Mouse (Mus musculus) heart, embryonic 11.5 days (tissue): ENCODE results near the gene Ubash3a. TPM values are rescaled to one million over a fixed set of nuclear protein-coding genes. Genes with fewer than 3 reads are reported as not detected.

Experiments used
- ATAC-seq: fragments of 200-750 bp; cut with Nextera tagmentation; replicated peaks from 2 replicates; pipeline ENCODE4 v1.8.0; 2017; ENCODE audit warnings: moderate library complexity; ENCODE audit not compliant: insufficient number of reproducible peaks, low FRiP score, low TSS enrichment
- H3K27ac ChIP-seq: fragments of 300-500 bp; sonication (generic); 2 replicates; pipeline ENCODE4 v1.5.1; 2014; ENCODE audit warnings: mild to moderate bottlenecking, low read depth, low read length
- H3K27me3 ChIP-seq: fragments of 300-500 bp; sonication (generic); 2 replicates; pipeline ENCODE4 v1.6.1; 2014; ENCODE audit warnings: mild to moderate bottlenecking, low read length, mixed read lengths; ENCODE audit not compliant: control insufficient read depth, insufficient read depth
- H3K36me3 ChIP-seq: fragments of 300-500 bp; sonication (generic); 2 replicates; pipeline ENCODE4 v1.6.1; 2014; ENCODE audit warnings: mild to moderate bottlenecking, low read length, moderate library complexity, mixed read lengths; ENCODE audit not compliant: control insufficient read depth, insufficient read depth
- H3K4me1 ChIP-seq: fragments of 300-500 bp; sonication (generic); 2 replicates; pipeline ENCODE4 v1.6.1; 2014; ENCODE audit warnings: low read length; ENCODE audit not compliant: control insufficient read depth, insufficient read depth
- H3K4me2 ChIP-seq: fragments of 300-500 bp; sonication (generic); 2 replicates; pipeline ENCODE4 v1.6.1; 2014; ENCODE audit warnings: mild to moderate bottlenecking, moderate library complexity
- H3K4me3 ChIP-seq: fragments of 300-500 bp; sonication (generic); 2 replicates; pipeline ENCODE4 v1.5.1; 2014; ENCODE audit warnings: low read depth, low read length
- H3K9ac ChIP-seq: fragments of 300-500 bp; sonication (generic); 2 replicates; pipeline ENCODE4 v1.6.1; 2014; ENCODE audit warnings: mild to moderate bottlenecking, low read depth, low read length, moderate library complexity
- H3K9me3 ChIP-seq: fragments of 300-500 bp; sonication (generic); replicated peaks from 2 replicates; pipeline ENCODE4 v1.6.1; 2016; ENCODE audit warnings: low read length; ENCODE audit not compliant: control insufficient read depth
- WGBS: fragments of 180-500 bp; shearing (Covaris S2); extraction: QIAGEN DNeasy Blood & Tissue Kit; methylation state at CpG from one replicate; pipeline ENCODE4 v1.1.7; 2014; ENCODE audit not compliant: insufficient replicate concordance; 5-methylcytosine and 5-hydroxymethylcytosine counted together
- polyA plus RNA-seq: library from polyadenylated mRNA; unstranded; fragments of >200 nt; fragmentation: Nextera tagmentation; extraction: Ambion mirVana; gene quantifications from 2 replicates; pipeline ENCODE4 v1.2.1, GENCODE M21; 2014

The Ubash3a gene
- polyA plus RNA-seq: 2.4 and 2.9 TPM in 2 replicates

DNA sequence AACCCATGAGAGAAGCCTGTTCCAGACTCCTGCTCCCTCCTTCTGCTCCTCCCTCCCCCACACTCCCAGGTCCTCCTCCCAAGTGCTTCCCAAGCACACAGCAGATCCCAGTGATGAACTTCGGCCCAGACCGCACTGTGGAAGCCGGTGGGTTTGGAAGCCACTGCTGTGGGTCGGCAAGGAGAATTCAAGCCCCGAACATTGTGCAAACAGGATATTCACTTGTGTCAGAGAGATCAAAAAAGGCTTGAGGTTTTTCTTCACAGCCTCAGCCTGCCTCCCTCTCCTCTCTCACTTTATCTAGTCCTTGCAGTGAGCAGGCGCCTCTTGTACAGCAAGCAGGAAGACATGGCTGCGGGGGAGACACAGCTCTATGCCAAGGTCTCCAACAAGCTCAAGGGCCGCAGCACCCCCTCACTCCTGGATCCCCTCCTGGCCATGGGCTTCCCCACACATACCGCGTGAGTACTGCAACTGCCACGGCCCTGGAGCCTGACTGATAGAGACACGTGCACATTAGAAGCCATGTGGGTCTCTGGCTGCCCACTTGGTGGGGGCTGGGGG is at the start of gene Ubash3a:
Gene Ubash3a (plus strand): TSS at position 103 of the 564 bp plus-strand sequence.
- 0 out of 2 replicates have a peak within 1 kb of the TSS, but pooled peaks have one; percentile 5 for H3K4me2 ChIP-seq
- H3K9me3 ChIP-seq: no peaks in the 10 kb centered on the region
- 0 out of 2 replicates have a peak, but pooled peaks cover 2% of the 10 kb centered on the region for H3K4me1 ChIP-seq
- no peaks in the 10 kb centered on the region for H3K36me3 ChIP-seq
- no peak for ATAC-seq
- H3K9ac ChIP-seq: no peak within 1 kb of the TSS
- 45% methylated on average over 12 of the region's 12 CpGs for WGBS
- H3K27me3 ChIP-seq: no peaks in the 10 kb centered on the region
- no peak within 1 kb of the TSS for H3K4me3 ChIP-seq
- H3K27ac ChIP-seq: no peak within 1 kb of the TSS

DNA sequence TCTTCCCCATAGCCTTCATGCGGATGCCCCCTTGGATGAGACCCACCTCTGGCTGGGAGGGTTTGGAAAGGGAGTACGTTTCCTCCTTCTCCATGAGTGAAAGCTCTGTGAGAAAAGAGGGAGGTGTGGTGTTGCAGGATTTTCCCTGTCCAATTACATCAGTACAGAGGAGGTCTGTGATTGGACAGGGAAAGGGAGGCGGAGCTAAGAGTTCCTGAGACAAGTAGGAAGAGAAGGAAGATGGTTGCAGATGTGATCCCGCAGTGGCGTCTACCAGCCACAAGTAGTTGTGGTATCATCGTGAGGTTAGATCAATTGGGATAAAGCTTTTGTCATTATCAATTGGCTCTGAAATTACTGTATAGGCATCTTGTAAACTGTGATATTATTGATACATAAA is 49.8 kb upstream of the Ubash3a start:
- Histone ChIP-seq H3K27me3 (no peaks in the 10 kb centered on the region), H3K4me2 (no peak overlapping the region), H3K9ac (no peak overlapping the region), H3K27ac (no peak overlapping the region), H3K9me3 (no peaks in the 10 kb centered on the region), H3K4me1 (peaks cover 4% of the 10 kb centered on the region; the same call in 1 of the 2 replicates), H3K36me3 (no peaks in the 10 kb centered on the region), H3K4me3 (no peak overlapping the region)
- WGBS: 68% methylated on average over 6 of the region's 6 CpGs
- no peak for ATAC-seq

DNA sequence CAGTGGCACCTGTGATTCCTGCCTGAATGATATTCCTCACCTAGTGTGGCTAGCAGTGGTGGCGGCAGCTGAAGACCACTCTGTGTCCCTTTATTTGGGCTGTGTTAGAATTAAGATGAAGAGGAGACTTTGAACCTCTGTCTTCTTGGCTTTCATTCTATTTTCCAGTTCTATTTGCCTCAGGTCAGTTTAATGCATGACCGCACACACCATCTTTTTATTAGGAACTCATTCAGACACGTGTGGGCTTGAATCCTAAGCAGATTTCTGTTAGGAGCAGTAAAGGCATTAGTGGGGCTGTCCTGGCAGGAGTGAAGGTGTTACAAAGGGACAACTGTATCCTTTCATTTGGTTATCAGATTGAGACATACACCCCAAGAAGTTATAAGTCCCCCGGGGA is 47.4 kb upstream of the Ubash3a start:
- no peak overlapping the region for H3K4me3 ChIP-seq
- H3K9me3 ChIP-seq: no peaks in the 10 kb centered on the region
- H3K36me3 ChIP-seq: no peaks in the 10 kb centered on the region
- no peaks in the 10 kb centered on the region for H3K4me1 ChIP-seq
- no peak overlapping the region for H3K9ac ChIP-seq
- no peak overlapping the region for H3K4me2 ChIP-seq
- 83% methylated on average over 4 of the region's 4 CpGs for WGBS
- ATAC-seq: no peak
- no peaks in the 10 kb centered on the region; the same call in 1 of the 2 replicates for H3K27me3 ChIP-seq
- H3K27ac ChIP-seq: no peak overlapping the region

DNA sequence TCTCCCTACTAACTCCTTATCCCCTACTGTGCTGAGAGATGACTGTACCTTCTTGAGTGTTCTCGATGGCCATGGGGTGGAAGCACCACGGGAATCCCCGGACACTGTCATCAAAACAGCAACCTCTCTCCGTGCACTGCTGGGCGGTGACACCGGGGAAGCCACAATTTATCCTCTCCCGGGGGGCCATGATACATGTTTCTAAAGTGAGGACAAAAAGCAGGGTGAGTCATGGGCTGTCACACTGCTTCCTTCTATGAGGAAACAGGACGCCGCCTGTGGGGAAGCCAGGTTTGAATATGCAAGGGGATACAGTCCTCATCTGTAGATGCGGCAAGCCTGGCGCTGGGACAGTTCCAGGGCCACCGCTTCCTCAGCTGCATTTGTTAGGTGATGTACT is 45.1 kb upstream of the Ubash3a start:
- Histone ChIP-seq H3K27me3 (no peaks in the 10 kb centered on the region; the same call in 1 of the 2 replicates), H3K4me1 (no peaks in the 10 kb centered on the region), H3K9ac (no peak overlapping the region), H3K9me3 (no peaks in the 10 kb centered on the region), H3K4me3 (no peak overlapping the region), H3K36me3 (no peaks in the 10 kb centered on the region), H3K4me2 (no peak overlapping the region), H3K27ac (no peak overlapping the region)
- WGBS: 77% methylated on average over 12 of the region's 12 CpGs
- no peak for ATAC-seq

DNA sequence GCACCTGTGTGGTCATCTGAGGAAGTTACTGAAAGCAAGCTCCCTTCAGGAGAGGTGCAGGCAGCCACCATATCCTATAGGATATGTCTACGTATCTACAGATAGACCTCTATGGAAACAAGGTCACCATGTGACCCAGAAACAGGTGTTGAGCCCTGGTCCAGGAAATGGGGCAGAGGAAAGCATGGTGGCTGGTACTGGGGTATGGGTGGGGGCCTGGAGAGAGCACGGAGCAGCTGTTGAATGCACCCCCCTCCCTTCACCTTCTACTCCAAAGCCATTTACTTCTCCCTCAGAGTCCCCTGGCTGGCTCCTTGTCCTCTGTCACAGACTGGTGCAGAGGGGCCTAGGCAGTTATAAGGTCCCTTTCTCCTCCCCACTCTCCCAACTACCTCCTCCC is 43.9 kb upstream of the Ubash3a start:
- no peak for ATAC-seq
- Histone ChIP-seq H3K27me3 (no peaks in the 10 kb centered on the region; the same call in 1 of the 2 replicates), H3K9me3 (no peaks in the 10 kb centered on the region), H3K4me3 (no peak overlapping the region), H3K27ac (no peak overlapping the region), H3K36me3 (no peaks in the 10 kb centered on the region), H3K4me1 (no peaks in the 10 kb centered on the region), H3K4me2 (no peak overlapping the region), H3K9ac (no peak overlapping the region)
- 65% methylated on average over 2 of the region's 2 CpGs for WGBS

DNA sequence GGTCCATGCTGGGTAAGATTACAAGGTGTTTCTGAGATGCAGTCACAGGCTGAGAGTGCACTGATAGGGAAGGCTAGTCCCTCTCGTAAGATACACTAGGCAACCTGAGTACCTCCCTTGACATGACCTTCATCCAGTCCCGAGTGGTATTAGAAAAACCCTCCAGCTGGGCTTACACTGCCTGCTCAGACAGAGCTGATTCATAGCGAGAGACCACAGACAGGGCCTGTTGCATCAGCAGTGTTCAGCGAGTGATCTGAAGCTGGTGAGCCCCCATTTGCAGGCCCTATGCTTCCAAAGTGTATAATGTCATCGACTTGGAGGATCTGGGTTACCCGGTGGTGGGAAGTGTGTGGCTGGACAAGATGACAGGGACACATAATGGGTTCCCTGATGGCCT is 42.5 kb upstream of the Ubash3a start, which contains the start of gene Tff1:
Gene Tff1 (minus strand): TSS at position 151 of the 400 bp plus-strand sequence.
- no peaks in the 10 kb centered on the region for H3K36me3 ChIP-seq
- 62% methylated on average over 6 of the region's 6 CpGs for WGBS
- H3K27ac ChIP-seq: no peak within 1 kb of the TSS
- H3K4me2 ChIP-seq: no peak within 1 kb of the TSS
- H3K4me3 ChIP-seq: no peak within 1 kb of the TSS
- no peaks in the 10 kb centered on the region for H3K4me1 ChIP-seq
- H3K27me3 ChIP-seq: no peaks in the 10 kb centered on the region; the same call in 1 of the 2 replicates
- ATAC-seq: no peak
- H3K9me3 ChIP-seq: no peaks in the 10 kb centered on the region
- H3K9ac ChIP-seq: no peak within 1 kb of the TSS

DNA sequence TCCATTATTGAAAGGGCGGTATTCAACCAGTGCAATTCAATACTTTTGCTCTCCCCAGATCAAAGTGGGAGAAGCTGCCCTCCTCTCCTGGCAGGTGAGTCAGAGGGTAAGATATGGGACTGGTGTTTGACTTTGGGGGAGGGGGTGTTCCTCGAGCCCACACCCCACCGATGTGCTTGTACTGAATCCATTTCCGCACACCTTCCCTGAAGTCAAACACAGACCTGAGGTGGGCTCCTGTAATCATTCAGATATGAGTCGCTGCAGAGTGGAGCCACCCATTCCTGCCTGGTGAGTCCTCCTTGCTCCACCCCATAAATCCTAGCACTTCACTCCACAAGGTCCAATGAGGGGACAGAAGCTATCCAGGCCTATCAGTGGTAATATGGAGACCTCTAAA is 37.9 kb upstream of the Ubash3a start:
- 83% methylated on average over 5 of the region's 5 CpGs for WGBS
- no peaks in the 10 kb centered on the region for H3K36me3 ChIP-seq
- H3K4me2 ChIP-seq: no peak overlapping the region
- H3K27ac ChIP-seq: no peak overlapping the region
- no peaks in the 10 kb centered on the region for H3K4me1 ChIP-seq
- H3K27me3 ChIP-seq: no peaks in the 10 kb centered on the region
- no peaks in the 10 kb centered on the region for H3K9me3 ChIP-seq
- no peak overlapping the region for H3K4me3 ChIP-seq
- H3K9ac ChIP-seq: no peak overlapping the region
- ATAC-seq: no peak

DNA sequence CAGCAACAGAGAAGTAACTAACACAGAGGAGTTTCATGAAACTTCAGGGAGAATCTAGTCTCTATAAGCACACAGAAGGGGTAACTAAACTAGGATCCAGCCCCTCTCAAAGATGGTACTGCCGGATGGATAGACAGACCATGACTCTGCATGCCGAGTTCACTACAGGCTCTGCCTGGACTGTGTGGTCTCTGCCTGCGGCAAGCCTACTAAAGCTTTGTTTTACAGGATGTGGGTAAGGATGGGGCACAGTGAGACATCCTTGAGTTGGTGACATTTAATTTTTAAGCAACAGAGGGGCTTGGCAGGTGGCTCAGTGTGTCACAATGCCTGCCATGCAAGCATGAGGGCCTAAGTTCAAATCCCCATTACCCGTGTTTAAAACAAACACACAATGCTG is 31.4 kb upstream of the Ubash3a start:
- Histone ChIP-seq H3K4me2 (no peak overlapping the region), H3K27me3 (0 out of 2 replicates have a peak, but pooled peaks cover 4% of the 10 kb centered on the region), H3K9ac (no peak overlapping the region), H3K9me3 (no peaks in the 10 kb centered on the region), H3K27ac (no peak overlapping the region), H3K4me1 (no peaks in the 10 kb centered on the region), H3K4me3 (no peak overlapping the region), H3K36me3 (no peaks in the 10 kb centered on the region)
- ATAC-seq: no peak
- WGBS: 80% methylated on average over 4 of the region's 4 CpGs

DNA sequence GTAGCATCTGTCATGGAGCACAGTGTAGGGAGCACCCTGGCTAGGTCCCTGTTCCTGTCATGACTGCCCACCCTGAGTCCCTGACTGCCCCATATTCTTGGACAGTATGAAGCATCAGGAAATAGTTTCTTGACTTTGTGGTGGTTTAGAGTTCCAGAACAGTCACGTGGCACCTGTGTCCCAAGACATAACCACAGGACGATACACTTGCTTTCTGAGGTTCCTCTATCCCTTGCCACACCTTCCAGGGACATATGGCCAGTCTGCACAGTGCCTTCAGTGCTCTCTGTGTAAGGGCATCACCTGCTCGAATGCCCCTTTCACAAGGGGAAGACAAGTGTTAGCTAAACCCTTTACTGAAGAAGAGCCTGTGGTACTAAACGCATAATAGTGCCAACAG is 26.2 kb upstream of the Ubash3a start:
- WGBS: 83% methylated on average over 4 of the region's 4 CpGs
- Histone ChIP-seq H3K36me3 (no peaks in the 10 kb centered on the region), H3K9me3 (no peaks in the 10 kb centered on the region), H3K27me3 (0 out of 2 replicates have a peak, but pooled peaks cover 4% of the 10 kb centered on the region), H3K4me3 (no peak overlapping the region), H3K9ac (no peak overlapping the region), H3K4me1 (no peaks in the 10 kb centered on the region), H3K27ac (no peak overlapping the region), H3K4me2 (no peak overlapping the region)
- no peak for ATAC-seq
